Mouse (Mus musculus) cerebellum, adult 2 months (tissue): ENCODE data around the gene Babam2. TPM values are rescaled to one million over a fixed set of nuclear protein-coding genes. Genes with fewer than 3 reads are reported as not detected.

ENCODE experiments used
- DNase-seq, 2 experiments: peaks; one replicate each; pipeline ENCODE4 v3.0.0; 2021
- H3K27ac ChIP-seq: fragments of 200-500 bp; 2 replicates; pipeline ENCODE4 v1.5.1; 2012; ENCODE audit warnings: low read length, control low read depth, inconsistent platforms; ENCODE audit not compliant: insufficient read depth
- H3K27me3 ChIP-seq: fragments of 200-500 bp; 2 replicates; pipeline ENCODE4 v1.6.1; 2012; ENCODE audit warnings: inconsistent platforms, mild to moderate bottlenecking, low read length, moderate library complexity; ENCODE audit not compliant: control insufficient read depth, insufficient read depth
- H3K4me1 ChIP-seq: fragments of 200-500 bp; 2 replicates; pipeline ENCODE4 v1.6.1; 2011; ENCODE audit warnings: low read length; ENCODE audit not compliant: control insufficient read depth, insufficient read depth
- H3K4me3 ChIP-seq: fragments of 200-500 bp; replicated peaks from 2 replicates; pipeline ENCODE3; 2011; ENCODE audit warnings: mild to moderate bottlenecking, low read depth, low read length, control low read depth; ENCODE audit not compliant: insufficient read depth
- CTCF ChIP-seq: fragments of 200-500 bp; IDR thresholded peaks from 2 replicates; pipeline ENCODE4 v1.5.1; 2011; ENCODE audit warnings: low read depth, mild to moderate bottlenecking, control low read depth, low read length, moderate library complexity, borderline replicate concordance; ENCODE audit not compliant: insufficient read depth
- POLR2A ChIP-seq: fragments of 200-500 bp; IDR thresholded peaks from 2 replicates; pipeline ENCODE4 v1.6.1; 2011; ENCODE audit warnings: low read length, control low read depth, borderline replicate concordance; ENCODE audit not compliant: insufficient read depth
- WGBS: fragments of 180-500 bp; shearing (Covaris S2); methylation state at CpG from one replicate; pipeline ENCODE4 v1.1.7; 2018; 5-methylcytosine and 5-hydroxymethylcytosine counted together
- polyA plus RNA-seq: library from polyadenylated mRNA; depleted of rRNA; stranded (reverse); fragments of >200 nt; gene quantifications from 2 replicates; pipeline ENCODE4 v1.2.3, GENCODE M21; 2012

The Babam2 gene
- polyA plus RNA-seq, 1 experiment = 42.8 TPM

DNA sequence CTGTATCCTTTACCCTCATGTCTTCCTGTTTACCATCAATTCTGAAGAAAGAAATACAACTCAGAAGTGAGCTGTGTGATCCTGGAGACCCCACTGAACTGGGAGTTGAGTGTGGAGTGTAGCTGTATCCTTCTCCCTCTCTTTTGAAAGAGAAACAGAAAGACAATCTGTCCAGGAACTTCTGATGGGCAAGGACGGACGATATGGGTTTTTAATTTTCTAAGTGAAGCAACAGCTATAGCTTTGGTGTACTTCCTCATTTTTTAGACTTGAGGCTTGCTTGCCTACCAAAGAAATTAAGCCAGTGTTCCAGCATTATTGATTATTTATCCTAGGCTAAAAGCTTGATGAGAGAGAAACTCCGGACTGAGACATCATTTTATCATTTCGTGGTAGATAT is 116.6 kb downstream of the Babam2 start:
- H3K4me3 ChIP-seq = no peak overlapping the region
- H3K4me1 ChIP-seq = peaks cover 3% of the 10 kb centered on the region; the same call in 1 of the 2 replicates
- TF ChIP-seq POLR2A (no peak), CTCF (no peak)
- H3K27me3 ChIP-seq = no peaks in the 10 kb centered on the region
- H3K27ac ChIP-seq = no peak overlapping the region
- WGBS = 97% methylated on average over 4 of the region's 4 CpGs
- no peak for DNase-seq

DNA sequence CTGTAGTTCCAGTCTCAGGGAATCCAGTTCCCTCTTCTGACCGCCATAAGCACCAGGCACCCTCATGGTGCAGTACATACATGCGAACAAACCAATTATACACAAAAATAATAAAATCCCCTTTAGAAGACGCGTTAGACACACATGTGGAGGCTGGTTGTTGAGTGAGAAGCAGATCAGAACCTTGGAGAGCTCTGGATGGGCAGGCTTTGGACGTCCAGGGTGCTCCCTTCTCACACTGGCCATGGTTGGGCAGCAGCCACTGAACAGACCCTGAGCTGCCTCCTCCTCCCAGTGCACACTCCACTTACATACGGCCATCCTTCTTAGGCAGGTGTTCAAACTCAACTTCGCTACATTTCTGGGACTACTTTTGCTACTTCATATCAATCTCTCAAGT is 117.6 kb downstream of the Babam2 start:
- Histone ChIP-seq H3K27me3 (no peaks in the 10 kb centered on the region), H3K27ac (no peak overlapping the region), H3K4me3 (no peak overlapping the region), H3K4me1 (peaks cover 3% of the 10 kb centered on the region; the same call in 1 of the 2 replicates)
- WGBS = 91% methylated on average over 7 of the region's 7 CpGs
- no peak for DNase-seq
- no peak for TF ChIP-seq CTCF
- no peak for TF ChIP-seq POLR2A

DNA sequence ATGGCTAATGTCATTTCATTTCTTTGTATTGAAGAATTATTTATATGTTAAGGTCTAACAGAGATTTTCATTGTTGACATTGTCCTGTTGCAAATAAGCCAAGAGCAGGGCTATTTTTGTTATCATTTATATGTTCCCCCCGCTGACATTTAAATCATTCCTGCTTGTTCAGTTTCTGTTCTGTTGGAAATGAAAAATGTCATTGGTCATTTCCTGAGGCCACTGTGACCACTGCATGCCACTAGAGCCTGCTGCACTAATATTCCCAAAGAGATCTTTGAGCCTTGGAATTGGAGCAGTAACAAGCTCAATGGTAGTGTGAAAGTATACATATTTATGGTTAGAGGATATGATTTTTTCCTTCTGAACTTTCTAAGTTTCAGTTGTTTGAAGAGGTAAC is 118.6 kb downstream of the Babam2 start:
- Histone ChIP-seq H3K27ac (no peak overlapping the region), H3K4me3 (no peak overlapping the region), H3K4me1 (peaks cover 3% of the 10 kb centered on the region; the same call in 1 of the 2 replicates), H3K27me3 (no peaks in the 10 kb centered on the region)
- TF ChIP-seq CTCF = no peak
- TF ChIP-seq POLR2A = no peak
- no peak for DNase-seq
- 69% methylated on average over 1 of the region's 1 CpGs for WGBS

DNA sequence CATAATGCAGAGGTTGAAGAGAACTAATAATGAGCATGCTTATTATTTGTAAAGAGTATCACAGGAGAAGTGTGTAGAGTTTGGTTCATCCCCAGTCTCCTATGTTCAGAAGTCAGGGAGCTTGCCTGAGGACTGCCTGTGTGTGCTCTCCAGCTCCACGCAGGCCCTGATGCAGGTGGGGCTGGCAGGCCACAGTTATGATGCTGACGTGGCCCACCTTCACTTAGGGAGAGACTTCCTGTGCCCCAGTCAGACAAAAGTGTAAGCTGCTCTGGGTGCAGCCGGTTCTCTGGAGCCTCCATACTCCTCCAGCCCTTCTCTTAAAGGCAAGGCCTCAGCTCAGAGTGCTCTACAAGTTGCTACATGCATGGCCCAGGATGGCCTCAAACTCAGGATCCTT is 123.3 kb downstream of the Babam2 start:
- peaks cover 4% of the 10 kb centered on the region for H3K4me1 ChIP-seq
- TF ChIP-seq CTCF (no peak), POLR2A (no peak)
- no peak overlapping the region for H3K4me3 ChIP-seq
- H3K27ac ChIP-seq = no peak overlapping the region
- DNase-seq = no peak
- WGBS = 84% methylated on average over 3 of the region's 3 CpGs
- no peaks in the 10 kb centered on the region for H3K27me3 ChIP-seq

GRCm38 (mm10) chr5:31821204-31821603 is 123.7 kb downstream of the Babam2 start:
- peaks cover 4% of the 10 kb centered on the region for H3K4me1 ChIP-seq
- no peak overlapping the region for H3K27ac ChIP-seq
- DNase-seq = no peak
- WGBS = 95% methylated on average over 1 of the region's 1 CpGs
- H3K4me3 ChIP-seq = no peak overlapping the region
- TF ChIP-seq POLR2A (no peak), CTCF (no peak)
- H3K27me3 ChIP-seq = no peaks in the 10 kb centered on the region

- no peak for DNase-seq
- H3K4me1 ChIP-seq = peaks cover 4% of the 10 kb centered on the region
- H3K27me3 ChIP-seq = no peaks in the 10 kb centered on the region
These were observed 126.2 kb downstream of the Babam2 start for GRCm38 (mm10) chr5:31823673-31824072.

DNA sequence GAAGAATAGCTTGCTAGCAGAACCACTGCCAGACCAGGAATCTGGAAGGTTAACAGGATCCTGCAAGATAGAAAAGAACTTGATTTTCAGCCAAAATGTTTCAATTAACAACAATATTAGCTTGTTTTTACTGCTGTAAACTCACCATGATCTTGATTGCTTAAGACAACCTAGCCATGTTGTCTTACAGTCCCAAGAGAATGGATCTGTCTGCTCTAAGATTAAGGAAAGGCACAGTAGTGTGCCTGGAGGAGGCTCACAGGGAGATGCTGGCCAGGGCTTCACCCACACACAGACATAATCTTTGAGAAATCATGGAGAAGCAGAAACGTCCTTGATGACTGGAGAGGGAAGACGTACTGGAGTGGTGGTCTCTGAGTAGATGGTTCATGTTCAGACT is 126.6 kb downstream of the Babam2 start:
- Histone ChIP-seq H3K4me3 (no peak overlapping the region), H3K27me3 (no peaks in the 10 kb centered on the region), H3K4me1 (peaks cover 4% of the 10 kb centered on the region), H3K27ac (no peak overlapping the region)
- no peak for DNase-seq
- 69% methylated on average over 2 of the region's 2 CpGs for WGBS
- TF ChIP-seq POLR2A = no peak
- no peak for TF ChIP-seq CTCF

More at GRCm38 (mm10) chr5:31823673-31824072, 126.2 kb downstream of the Babam2 start:
- no peak for TF ChIP-seq CTCF
- no peak for TF ChIP-seq POLR2A
- Histone ChIP-seq H3K4me3 (no peak overlapping the region), H3K27ac (no peak overlapping the region)
- 61% methylated on average over 3 of the region's 3 CpGs for WGBS

DNA sequence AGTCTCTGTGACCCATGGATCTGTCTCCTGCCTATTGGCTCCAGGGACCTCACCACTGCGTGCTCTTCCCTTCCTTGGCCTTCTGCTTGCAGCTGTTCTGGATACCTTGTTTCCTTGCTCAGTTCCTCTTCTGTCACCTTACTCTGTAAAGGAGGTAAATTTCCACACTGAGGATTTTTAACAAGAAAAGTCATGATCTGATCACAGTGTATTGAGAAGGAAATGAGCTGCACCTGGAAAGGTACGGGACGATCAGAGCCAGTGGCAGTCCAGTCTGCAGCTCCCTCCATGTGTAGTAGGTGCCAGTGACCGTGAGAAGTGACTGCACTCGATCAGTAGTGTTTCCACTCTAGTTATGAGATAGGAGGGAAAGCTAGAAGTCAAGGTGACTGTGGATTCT is 129.8 kb downstream of the Babam2 start:
- TF ChIP-seq CTCF (no peak), POLR2A (no peak)
- WGBS = 93% methylated on average over 5 of the region's 5 CpGs
- H3K27me3 ChIP-seq = no peaks in the 10 kb centered on the region
- peaks cover 4% of the 10 kb centered on the region for H3K4me1 ChIP-seq
- H3K4me3 ChIP-seq = no peak overlapping the region
- H3K27ac ChIP-seq = no peak overlapping the region
- no peak for DNase-seq
